Mouse (Mus musculus): Measurements from ENCODE around the gene Grin3b.
"Not testable (repeated sequence)": the region's sequence is repeated elsewhere in the genome, so short reads cannot be mapped to it uniquely, and the experiment has no call there.

Grin3b gene

GRCm38 (mm10) chr10:79934794-79935569, 35.5 kb upstream of the Grin3b start:
- no peak for DNase-seq (ENCODE audit: inconsistent age in 2 of 2, low spot score in 1 of 2)

GRCm38 (mm10) chr10:79936284-79936910, 34.1 kb upstream of the Grin3b start:
- peak in 1 of 2 experiments; percentile 66 for DNase-seq (ENCODE audit: inconsistent age in 2 of 2, low spot score in 1 of 2)

- DNase-seq (ENCODE audit: inconsistent age in 2 of 2, low spot score in 1 of 2): peak; percentile 91 to 97
Measured at GRCm38 (mm10) chr10:79936911-79937441, 33.5 kb upstream of the Grin3b start.

- peak in 1 of 2 experiments; percentile 36 for DNase-seq (ENCODE audit: inconsistent age in 2 of 2, low spot score in 1 of 2)
Measured at GRCm38 (mm10) chr10:79937775-79938526, 32.6 kb upstream of the Grin3b start.

GRCm38 (mm10) chr10:79940749-79941148, 29.8 kb upstream of the Grin3b start:
- peak in 1 of 2 experiments; percentile 40 for DNase-seq (ENCODE audit: inconsistent age in 2 of 2, low spot score in 1 of 2)

GRCm38 (mm10) chr10:79942988-79943387, 27.5 kb upstream of the Grin3b start:
- no peak for DNase-seq (ENCODE audit: inconsistent age in 2 of 2, low spot score in 1 of 2)

- no peak for DNase-seq (ENCODE audit: inconsistent age in 2 of 2, low spot score in 1 of 2)
Measured at GRCm38 (mm10) chr10:79943471-79943901, 27.0 kb upstream of the Grin3b start.

- DNase-seq (ENCODE audit: inconsistent age in 2 of 2, low spot score in 1 of 2): no peak
Measured at GRCm38 (mm10) chr10:79945507-79946234, 24.8 kb upstream of the Grin3b start.

- DNase-seq (ENCODE audit: inconsistent age in 2 of 2, low spot score in 1 of 2): no peak
Measured at GRCm38 (mm10) chr10:79946752-79947322, 23.7 kb upstream of the Grin3b start.

- no peak for DNase-seq (ENCODE audit: inconsistent age in 2 of 2, low spot score in 1 of 2)
Measured at GRCm38 (mm10) chr10:79947502-79947901, 23.0 kb upstream of the Grin3b start.

- DNase-seq (ENCODE audit: inconsistent age in 2 of 2, low spot score in 1 of 2): no peak
Measured at GRCm38 (mm10) chr10:79949873-79950272, 20.6 kb upstream of the Grin3b start.

- DNase-seq (ENCODE audit: inconsistent age in 2 of 2, low spot score in 1 of 2): no peak
Measured at GRCm38 (mm10) chr10:79950661-79951060, 19.9 kb upstream of the Grin3b start.

GRCm38 (mm10) chr10:79953946-79954345, 16.6 kb upstream of the Grin3b start:
- peak in 1 of 2 experiments; percentile 73 for DNase-seq (ENCODE audit: inconsistent age in 2 of 2, low spot score in 1 of 2)

GRCm38 (mm10) chr10:79955691-79956090, 14.8 kb upstream of the Grin3b start:
- no peak for DNase-seq (ENCODE audit: inconsistent age in 2 of 2, low spot score in 1 of 2)

GRCm38 (mm10) chr10:79956643-79957154, 13.8 kb upstream of the Grin3b start:
- no peak for DNase-seq (ENCODE audit: inconsistent age in 2 of 2, low spot score in 1 of 2)

GRCm38 (mm10) chr10:79958140-79958816, 12.2 kb upstream of the Grin3b start:
- DNase-seq (ENCODE audit: inconsistent age in 2 of 2, low spot score in 1 of 2): peak; percentile 85 to 95

- DNase-seq (ENCODE audit: inconsistent age in 2 of 2, low spot score in 1 of 2): not testable (repeated sequence)
Measured at GRCm38 (mm10) chr10:79959412-79959811, 11.1 kb upstream of the Grin3b start.

GRCm38 (mm10) chr10:79959847-79960601, 10.5 kb upstream of the Grin3b start, which contains the start of gene Wdr18:
Gene Wdr18 (plus strand): TSS chr10:79960152.
- DNase-seq (ENCODE audit: inconsistent age in 2 of 2, low spot score in 1 of 2): peak; percentile 100

Measured in adrenal gland, adult (tissue).